Mouse (Mus musculus): ENCODE measurements around the gene 4930572O03Rik.
"Not testable (repeated sequence)": the region's sequence is repeated elsewhere in the genome, so short reads cannot be mapped to it uniquely, and the experiment has no call there.

DNA sequence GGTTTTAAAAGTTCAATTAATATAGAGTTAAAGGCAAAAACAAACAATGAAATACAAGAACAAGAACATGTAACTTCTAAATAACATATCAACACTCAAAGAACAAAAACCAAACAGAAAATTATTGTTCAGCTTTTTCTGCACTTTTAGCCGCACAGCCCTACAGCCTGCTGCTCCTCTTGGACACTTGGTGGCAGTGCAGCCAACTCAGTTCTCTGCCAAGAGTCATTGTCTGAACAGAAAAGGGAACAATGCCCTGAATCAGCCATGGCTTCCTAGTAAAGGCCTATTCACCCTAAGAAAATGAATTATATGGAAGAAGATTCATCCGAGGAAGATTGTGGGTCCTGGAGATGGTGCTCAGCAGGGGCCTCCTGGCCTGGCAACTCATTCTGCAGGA is 4.5 kb downstream of the 4930572O03Rik start:
- TF ChIP-seq POLR2A (IDR thresholded peaks at IDR 0.05; ENCODE audit: extremely low read depth, insufficient read depth, low read length); CTCF (IDR thresholded peaks at IDR 0.05; ENCODE audit: low read depth, low read length): not testable (repeated sequence)

Measured in liver, adult 2 months (tissue).